Mouse (Mus musculus): Measurements from ENCODE around the gene Gsta2. TPM values are rescaled to one million over a fixed set of nuclear protein-coding genes. Genes with fewer than 3 reads are reported as not detected.
"Not testable (repeated sequence)": the region's sequence is repeated elsewhere in the genome, so short reads cannot be mapped to it uniquely, and the experiment has no call there.

Gsta2 gene
- polyA plus RNA-seq, 1 experiment from 2014 or later: not detected

DNA sequence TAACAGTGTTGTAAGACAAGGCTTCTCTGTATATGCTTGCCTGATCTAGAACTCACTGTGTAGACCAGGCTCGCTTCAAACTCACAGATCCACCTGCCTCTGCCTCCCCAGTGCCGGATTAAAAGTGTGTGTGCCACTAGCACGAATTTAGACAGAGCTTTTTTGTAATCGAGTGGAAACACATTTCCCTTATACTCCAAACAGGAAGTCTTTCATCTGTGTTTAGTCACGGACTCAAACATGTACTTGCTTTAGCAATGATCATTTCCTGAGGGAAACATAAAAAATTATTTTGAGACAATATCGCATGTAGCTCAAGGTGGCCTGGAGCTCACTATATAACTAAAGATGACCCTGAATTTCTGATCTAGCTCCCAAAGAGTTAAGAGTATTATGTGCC, 7.8 kb upstream of the Gsta2 start:
- H3K27ac ChIP-seq: no peak overlapping the region
- 79% methylated on average over 6 of the region's 6 CpGs for WGBS
- no peaks in the 10 kb centered on the region for H3K4me1 ChIP-seq (replicated peaks)
- no peaks in the 10 kb centered on the region for H3K27me3 ChIP-seq
- ATAC-seq (ENCODE audit: low FRiP score): no peak
- H3K36me3 ChIP-seq: no peaks in the 10 kb centered on the region
- H3K4me2 ChIP-seq: no peak overlapping the region
- H3K9me3 ChIP-seq: no peaks in the 10 kb centered on the region
- no peak overlapping the region for H3K4me3 ChIP-seq
- no peak overlapping the region for H3K9ac ChIP-seq

DNA sequence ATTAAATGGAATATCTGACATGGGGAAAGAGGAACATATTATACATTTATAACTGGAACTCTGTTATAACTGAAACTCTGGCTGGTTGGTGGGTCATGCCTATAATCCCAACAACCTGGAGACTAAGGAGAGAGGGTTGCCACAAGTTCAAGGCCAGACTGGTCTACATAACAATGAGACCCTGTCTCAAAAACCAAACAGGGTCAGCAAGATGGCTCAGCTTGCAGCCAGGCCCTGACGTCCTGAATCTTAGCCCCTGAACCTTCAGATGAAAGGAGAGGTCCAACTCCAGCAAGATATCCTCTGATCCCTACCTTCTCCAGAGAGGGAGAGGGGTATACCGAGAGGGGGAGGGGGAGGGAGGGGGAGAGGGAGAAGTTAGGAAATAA, 4.9 kb upstream of the Gsta2 start:
- no peak for ATAC-seq (ENCODE audit: low FRiP score)
- H3K4me3 ChIP-seq: no peak overlapping the region
- H3K36me3 ChIP-seq: no peaks in the 10 kb centered on the region
- H3K27me3 ChIP-seq: no peaks in the 10 kb centered on the region
- H3K27ac ChIP-seq: no peak overlapping the region
- no peaks in the 10 kb centered on the region for H3K9me3 ChIP-seq
- no peak overlapping the region for H3K9ac ChIP-seq
- H3K4me1 ChIP-seq (replicated peaks): no peaks in the 10 kb centered on the region
- no peak overlapping the region for H3K4me2 ChIP-seq
- 36% methylated on average over 2 of the region's 2 CpGs for WGBS

DNA sequence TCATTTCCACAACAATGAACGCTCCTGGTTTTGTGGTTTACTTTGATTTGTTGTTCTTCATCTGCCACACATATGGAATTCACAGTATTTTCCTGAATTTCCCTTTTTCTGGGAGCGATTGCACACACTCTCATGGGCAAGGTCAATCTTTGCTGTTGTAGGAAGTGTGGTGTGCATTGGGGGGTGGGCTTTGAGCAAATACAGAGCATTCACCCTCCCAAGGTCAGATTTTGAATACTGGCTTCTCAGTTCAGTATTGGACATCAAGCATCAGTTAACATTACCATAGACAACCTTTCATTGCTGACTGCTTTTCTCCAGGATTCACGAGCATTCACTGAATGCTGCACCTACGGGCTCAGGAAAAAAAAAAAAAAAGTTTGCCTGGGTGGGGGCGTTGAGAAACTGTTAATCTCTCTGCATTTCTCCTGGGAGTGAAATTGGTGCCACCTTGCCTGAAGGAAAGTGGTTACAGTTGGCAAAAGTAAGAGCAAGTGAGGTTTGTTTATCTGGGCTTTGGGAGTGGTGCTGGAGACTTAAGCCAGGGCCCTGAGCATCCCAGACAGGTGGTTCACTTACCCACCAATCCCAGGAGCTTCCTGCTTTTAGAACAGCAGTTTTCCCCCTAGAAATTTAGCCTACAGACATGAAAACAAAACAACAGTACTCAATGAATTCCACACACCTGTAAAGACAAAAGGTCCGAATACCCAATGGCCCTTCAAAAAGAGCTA, 4.3 kb upstream of the Gsta2 start:
- Histone ChIP-seq H3K9ac (no peak overlapping the region), H3K4me2 (no peak overlapping the region), H3K36me3 (no peaks in the 10 kb centered on the region), H3K27me3 (no peaks in the 10 kb centered on the region), H3K4me3 (no peak overlapping the region), H3K4me1 (replicated peaks) (no peaks in the 10 kb centered on the region), H3K9me3 (no peaks in the 10 kb centered on the region), H3K27ac (no peak overlapping the region)
- ATAC-seq (ENCODE audit: low FRiP score): no peak
- 78% methylated on average over 6 of the region's 6 CpGs for WGBS

DNA sequence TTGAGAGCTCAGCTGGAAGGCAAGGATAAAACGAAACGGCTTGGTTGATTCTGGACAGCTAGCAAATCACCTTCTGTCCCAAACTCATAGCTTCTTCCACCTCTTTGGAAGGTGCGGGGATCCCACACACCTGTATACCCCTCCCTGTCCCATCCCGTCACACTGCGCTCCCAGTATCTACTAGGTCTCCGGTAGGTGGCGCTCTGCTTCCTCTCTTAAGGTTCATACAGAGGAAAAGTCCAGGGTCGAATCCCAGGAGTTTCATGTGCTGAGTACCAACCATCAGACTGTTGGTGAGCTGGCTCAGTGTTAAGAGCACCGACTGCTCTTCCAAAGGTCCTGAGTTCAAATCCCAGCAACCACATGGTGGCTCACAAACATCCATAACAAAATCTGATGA, 2.5 kb upstream of the Gsta2 start:
- 20% methylated on average over 9 of the region's 9 CpGs for WGBS
- Histone ChIP-seq H3K4me2 (no peak overlapping the region), H3K9me3 (no peaks in the 10 kb centered on the region), H3K9ac (no peak overlapping the region), H3K27me3 (no peaks in the 10 kb centered on the region), H3K27ac (no peak overlapping the region), H3K36me3 (no peaks in the 10 kb centered on the region), H3K4me3 (no peak overlapping the region), H3K4me1 (replicated peaks) (no peaks in the 10 kb centered on the region)
- no peak; the same call in 1 of the 2 replicates for ATAC-seq (ENCODE audit: low FRiP score)

DNA sequence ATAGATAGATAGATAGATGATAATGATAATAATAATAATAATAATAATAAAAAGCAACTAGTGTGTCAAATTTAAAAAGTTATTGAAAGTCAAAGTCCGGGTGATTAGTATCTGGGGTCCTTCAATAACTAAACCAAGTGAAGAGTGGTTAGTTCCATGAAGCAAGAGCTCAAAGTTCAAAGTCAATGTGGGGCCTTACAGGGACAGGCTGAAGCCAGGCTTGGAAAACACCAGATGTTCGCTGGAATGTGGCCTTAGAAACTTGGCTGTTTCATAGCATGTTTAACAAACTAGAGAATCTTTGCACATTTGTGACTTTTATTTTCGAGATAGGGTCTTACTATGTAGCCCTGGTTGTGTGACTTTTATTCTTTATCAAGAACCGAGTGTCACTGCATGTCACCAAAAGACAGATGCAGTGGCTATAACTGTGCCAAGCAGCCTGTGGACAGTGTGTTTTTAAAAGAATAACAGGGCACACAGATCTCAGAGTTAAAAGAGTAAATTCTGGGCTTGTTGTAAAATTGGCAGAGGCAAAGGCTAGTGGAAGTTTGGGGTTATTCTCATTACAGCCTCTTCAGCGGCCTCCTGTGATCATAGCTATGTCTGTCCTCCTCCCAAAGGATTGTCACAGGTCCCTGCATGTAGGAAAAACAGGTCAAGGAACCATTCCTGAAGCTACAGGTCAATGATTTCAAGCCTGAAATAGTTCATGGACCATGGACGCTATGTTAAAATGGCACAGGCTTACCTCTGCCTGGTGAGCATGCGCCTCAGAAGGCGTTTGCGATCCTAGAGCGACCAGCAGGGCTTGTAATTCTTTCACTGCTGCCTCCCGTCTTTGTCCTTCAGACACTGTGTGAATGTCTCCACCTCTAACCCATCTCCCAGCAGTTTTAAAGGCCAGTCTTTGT, 666 bp downstream of the Gsta2 start:
- no peak for ATAC-seq (ENCODE audit: low FRiP score)
- Histone ChIP-seq H3K4me1 (replicated peaks) (no peaks in the 10 kb centered on the region), H3K9ac (no peak overlapping the region), H3K4me3 (no peak overlapping the region), H3K36me3 (no peaks in the 10 kb centered on the region), H3K27me3 (no peaks in the 10 kb centered on the region), H3K4me2 (no peak overlapping the region), H3K9me3 (no peaks in the 10 kb centered on the region), H3K27ac (no peak overlapping the region)
- 84% methylated on average over 11 of the region's 11 CpGs for WGBS

- Histone ChIP-seq H3K9ac (no peak overlapping the region), H3K4me3 (no peak overlapping the region), H3K4me2 (no peak overlapping the region), H3K27ac (no peak overlapping the region), H3K27me3 (no peaks in the 10 kb centered on the region), H3K9me3 (no peaks in the 10 kb centered on the region), H3K36me3 (no peaks in the 10 kb centered on the region), H3K4me1 (replicated peaks) (no peaks in the 10 kb centered on the region)
- 83% methylated on average over 6 of the region's 6 CpGs for WGBS
- ATAC-seq (ENCODE audit: low FRiP score): no peak
Observed at GRCm38 (mm10) chr9:78351504-78352220, 3.9 kb downstream of the Gsta2 start.

GRCm38 (mm10) chr9:78350007-78350406, 5.6 kb downstream of the Gsta2 start:
- not testable (repeated sequence) for ATAC-seq (ENCODE audit: low FRiP score); H3K27me3 ChIP-seq

GRCm38 (mm10) chr9:78349141-78349540, 6.4 kb downstream of the Gsta2 start:
- H3K4me3 ChIP-seq; ATAC-seq (ENCODE audit: low FRiP score); H3K9me3 ChIP-seq; H3K27ac ChIP-seq; H3K36me3 ChIP-seq; H3K9ac ChIP-seq; H3K4me1 ChIP-seq (replicated peaks); H3K4me2 ChIP-seq; H3K27me3 ChIP-seq: not testable (repeated sequence)
- 87% methylated on average over 3 of the region's 3 CpGs for WGBS

More at GRCm38 (mm10) chr9:78350007-78350406, 5.6 kb downstream of the Gsta2 start:
- H3K9ac ChIP-seq; H3K9me3 ChIP-seq; H3K27ac ChIP-seq; H3K36me3 ChIP-seq; H3K4me1 ChIP-seq (replicated peaks); H3K4me3 ChIP-seq; H3K4me2 ChIP-seq: not testable (repeated sequence)

DNA sequence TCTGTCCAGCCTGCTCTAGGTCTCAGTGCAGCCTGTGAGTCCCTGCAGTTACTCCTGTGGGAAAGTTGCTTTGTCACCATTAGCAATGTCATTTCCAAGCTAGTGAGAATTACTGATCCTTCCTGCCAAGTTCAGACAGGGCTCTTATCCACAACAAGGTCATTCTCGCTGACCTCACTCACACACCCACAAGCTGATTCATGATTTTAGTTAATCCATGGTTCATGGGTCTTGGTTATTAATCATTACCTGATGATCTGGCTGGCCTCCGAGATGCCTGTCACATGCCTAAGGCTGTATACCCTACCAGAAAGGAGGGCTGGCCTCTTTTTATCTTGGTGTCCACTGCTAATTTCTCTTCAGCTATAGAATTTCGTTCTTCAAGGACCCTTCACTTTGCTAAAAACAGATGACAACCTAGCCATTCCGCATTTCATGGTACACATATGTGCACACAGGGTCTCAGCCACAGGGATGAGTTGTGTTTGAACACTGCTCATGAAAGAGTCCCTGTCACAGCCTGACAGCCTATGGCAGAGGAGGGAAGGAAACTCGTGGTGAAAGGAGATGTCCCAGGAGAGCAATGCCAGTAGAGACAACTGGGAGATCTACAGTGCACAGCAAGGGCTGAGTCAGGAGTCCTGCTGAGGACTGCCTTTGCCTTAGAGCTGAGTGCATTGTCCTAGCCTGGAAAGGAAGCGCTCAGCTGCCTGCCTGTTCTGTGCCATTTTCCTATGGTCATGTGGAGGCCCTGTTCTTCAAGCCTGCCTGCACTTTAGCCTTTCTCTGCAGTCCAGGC, 7.2 kb downstream of the Gsta2 start:
- WGBS: 74% methylated on average over 6 of the region's 6 CpGs
- not testable (repeated sequence) for H3K36me3 ChIP-seq; H3K27ac ChIP-seq; H3K4me3 ChIP-seq; H3K4me1 ChIP-seq (replicated peaks); ATAC-seq (ENCODE audit: low FRiP score); H3K9ac ChIP-seq; H3K27me3 ChIP-seq; H3K9me3 ChIP-seq; H3K4me2 ChIP-seq

DNA sequence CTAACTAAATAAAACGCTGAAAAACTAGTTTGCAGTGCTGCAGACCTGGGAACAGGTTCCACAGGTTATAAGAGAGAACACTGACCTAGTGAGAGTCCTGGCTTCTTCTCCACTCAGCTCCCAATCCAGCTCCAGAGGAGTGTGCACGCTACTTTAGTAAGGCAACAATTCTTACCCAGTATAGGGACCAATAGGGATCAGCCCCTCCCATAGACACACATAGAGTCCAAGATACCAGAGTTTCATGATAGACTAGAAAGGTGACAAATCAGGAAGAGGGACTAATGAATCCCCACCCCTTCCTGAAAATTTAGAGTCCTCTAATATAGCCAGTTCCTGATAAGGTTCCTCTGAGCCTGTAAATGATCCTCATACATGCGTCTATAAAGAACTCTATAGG, 8.6 kb downstream of the Gsta2 start:
- 79% methylated on average over 3 of the region's 3 CpGs for WGBS
- H3K9me3 ChIP-seq: no peaks in the 10 kb centered on the region
- no peaks in the 10 kb centered on the region for H3K27me3 ChIP-seq
- H3K4me3 ChIP-seq: no peak overlapping the region
- H3K4me2 ChIP-seq: no peak overlapping the region
- H3K27ac ChIP-seq: no peak overlapping the region
- H3K36me3 ChIP-seq: no peaks in the 10 kb centered on the region
- H3K4me1 ChIP-seq (replicated peaks): no peaks in the 10 kb centered on the region
- ATAC-seq (ENCODE audit: low FRiP score): no peak
- H3K9ac ChIP-seq: no peak overlapping the region

DNA sequence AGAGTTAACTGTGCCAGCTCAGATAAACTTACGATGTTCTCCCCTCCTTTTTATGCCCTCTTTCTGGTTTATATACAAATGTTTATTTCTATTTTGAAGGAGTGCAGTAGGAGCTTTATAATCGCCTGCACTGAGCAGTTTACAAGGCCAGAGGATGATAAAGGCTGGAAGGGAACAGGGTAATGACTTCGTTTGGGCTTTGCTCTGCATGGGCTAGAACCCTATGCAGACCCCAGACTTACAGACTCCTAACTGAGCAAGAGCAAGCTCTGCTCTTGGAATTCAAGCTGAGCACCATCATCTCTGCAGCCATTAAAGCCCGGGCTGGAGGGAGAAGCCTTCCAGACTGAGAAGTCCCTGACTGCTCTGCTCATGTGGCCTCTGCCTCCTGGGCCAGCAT, 10.4 kb downstream of the Gsta2 start:
- not testable (repeated sequence) for H3K27ac ChIP-seq; H3K4me3 ChIP-seq; H3K27me3 ChIP-seq; H3K36me3 ChIP-seq; H3K9me3 ChIP-seq; ATAC-seq (ENCODE audit: low FRiP score); H3K4me2 ChIP-seq; H3K9ac ChIP-seq; H3K4me1 ChIP-seq (replicated peaks)
- 74% methylated on average over 4 of the region's 4 CpGs for WGBS

DNA sequence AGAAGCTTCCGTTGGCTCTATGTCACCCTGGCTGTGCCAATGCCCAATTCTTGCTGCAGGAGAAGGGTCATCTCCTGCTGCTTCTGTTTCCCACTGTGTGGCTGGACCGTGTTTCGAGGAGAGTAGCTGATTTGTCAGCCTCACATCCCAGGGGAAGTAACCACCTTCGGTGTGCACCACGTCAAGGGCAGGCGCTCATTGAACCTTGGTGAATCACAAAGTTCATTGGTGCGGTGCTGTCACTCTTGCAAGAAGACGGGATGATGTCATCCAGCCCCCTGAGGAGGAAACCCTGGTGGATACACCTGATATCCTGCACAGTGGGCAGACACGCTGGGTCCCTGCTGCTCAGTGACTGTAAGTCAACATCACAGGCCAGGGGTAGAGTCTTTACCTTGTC, 12.5 kb downstream of the Gsta2 start:
- ATAC-seq (ENCODE audit: low FRiP score): not testable (repeated sequence)
- 85% methylated on average over 9 of the region's 9 CpGs for WGBS

More for the DNA sequence above, 12.5 kb downstream of the Gsta2 start:
- not testable (repeated sequence) for H3K4me3 ChIP-seq; H3K36me3 ChIP-seq; H3K27me3 ChIP-seq; H3K4me1 ChIP-seq (replicated peaks); H3K4me2 ChIP-seq; H3K27ac ChIP-seq; H3K9ac ChIP-seq; H3K9me3 ChIP-seq

Data from hindbrain, embryonic 13.5 days (tissue).